Mouse (Mus musculus): Measurements from ENCODE around the gene Thap11. TPM values are rescaled to one million over a fixed set of nuclear protein-coding genes. Genes with fewer than 3 reads are reported as not detected.

The Thap11 gene
- total and polyA plus RNA-seq, 3 experiments: 21.3 to 42.6 (median 31.9) TPM

DNA sequence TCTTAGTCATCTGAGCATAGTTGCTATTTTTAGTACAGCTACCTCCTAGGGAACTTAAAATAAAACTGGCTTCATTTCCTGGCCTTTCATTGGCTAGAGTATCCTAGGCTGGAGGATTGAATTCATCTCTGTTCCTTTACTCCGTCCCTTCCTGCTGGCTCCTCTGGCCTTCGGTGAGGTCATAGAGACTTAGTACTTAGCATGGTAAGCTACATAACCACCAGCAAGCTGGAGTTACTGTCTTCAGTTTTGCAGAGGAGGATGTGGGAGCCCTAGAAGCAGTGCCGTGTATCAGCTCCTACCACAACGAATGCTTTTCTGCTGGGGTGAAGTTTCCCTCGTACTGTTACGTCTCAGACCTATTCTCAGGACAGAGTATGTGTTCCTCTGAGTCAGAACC is 19.4 kb downstream of the Thap11 start (continued):
- no peak for TF ChIP-seq GABPA (IDR thresholded peaks at IDR 0.05; ENCODE audit: insufficient replicate concordance, low read depth, low read length)
- TF ChIP-seq EP300 (IDR thresholded peaks at IDR 0.05; ENCODE audit: low read length): no peak

- Histone ChIP-seq H3K79me2 (replicated peaks; ENCODE audit: control insufficient read depth, extremely low read depth, insufficient read depth, poor library complexity, severe bottlenecking) (peaks cover 31% of the 10 kb centered on the region), H3K4me1 (ENCODE audit: control insufficient read depth in 1 of 2, insufficient read depth in 2 of 2) (peaks cover 3 to 19% of the 10 kb centered on the region in 2 experiments), H3K36me3 (replicated peaks in 1 of 2; ENCODE audit: control insufficient read depth in 1 of 2, insufficient read depth in 1 of 2, low read length in 1 of 2) (peaks cover 41 to 71% of the 10 kb centered on the region in 2 experiments), H3K4me3 (replicated peaks in 1 of 3; ENCODE audit: low read depth in 2 of 3, low read length in 2 of 3, poor library complexity in 1 of 3) (peak within 1 kb of the TSS; percentile 85 to 96 (median 93)), H3K27ac (ENCODE audit: insufficient read depth, low read depth) (no peak within 1 kb of the TSS), H3K4me2 (ENCODE audit: insufficient read depth, low read depth, poor library complexity, severe bottlenecking) (peak within 1 kb of the TSS; percentile 78), H3K9me3 (replicated peaks; ENCODE audit: low read length) (no peaks in the 10 kb centered on the region), H3K27me3 (replicated peaks) (no peaks in the 10 kb centered on the region), H3K9ac (ENCODE audit: insufficient read depth, low read depth) (peak within 1 kb of the TSS; percentile 88)
- no peak for TF ChIP-seq ZC3H11A (IDR thresholded peaks at IDR 0.05; ENCODE audit: low read depth, low read length)
- TF ChIP-seq PAX5 (IDR thresholded peaks at IDR 0.05; ENCODE audit: low read length): no peak
- peak; percentile 88 for TF ChIP-seq POLR2A (IDR thresholded peaks at IDR 0.05; ENCODE audit: low read depth, low read length)
- TF ChIP-seq POLR2AphosphoS2 (IDR thresholded peaks at IDR 0.05; ENCODE audit: low read depth, low read length): peak; percentile 98
- no peak for TF ChIP-seq CTCF (conservative IDR thresholded peaks at IDR 0.05 in 1 of 2, IDR thresholded peaks at IDR 0.05 in 1 of 2; ENCODE audit: low read depth in 2 of 2, low read length in 2 of 2)
- peak; percentile 95 for TF ChIP-seq HCFC1 (IDR thresholded peaks at IDR 0.05; ENCODE audit: low read depth, low read length)
- TF ChIP-seq ZNF384 (IDR thresholded peaks at IDR 0.05; ENCODE audit: low read depth, low read length): no peak
- TF ChIP-seq USF2 (conservative IDR thresholded peaks at IDR 0.05; ENCODE audit: low read depth, low read length): no peak
- no peak for TF ChIP-seq EP300 (IDR thresholded peaks at IDR 0.05; ENCODE audit: low read length)
- peak; percentile 68; the same call in 1 of the 2 replicates for TF ChIP-seq TBP (conservative IDR thresholded peaks at IDR 0.05; ENCODE audit: low read depth, low read length)
- TF ChIP-seq IRF4 (IDR thresholded peaks at IDR 0.05; ENCODE audit: low read depth, low read length): peak; percentile 67
- peak; percentile 46; the same call in 1 of the 2 replicates for TF ChIP-seq CHD2 (IDR thresholded peaks at IDR 0.05; ENCODE audit: low read length)
- TF ChIP-seq NELFE (IDR thresholded peaks at IDR 0.05; ENCODE audit: low read depth, low read length): peak; percentile 89
- peak; percentile 70 for TF ChIP-seq MXI1 (IDR thresholded peaks at IDR 0.05; ENCODE audit: low read depth, low read length)
- TF ChIP-seq UBTF (IDR thresholded peaks at IDR 0.05; ENCODE audit: low read depth, low read length): no peak
- TF ChIP-seq SIN3A (IDR thresholded peaks at IDR 0.05; ENCODE audit: low read length): peak; percentile 92
- TF ChIP-seq TCF12 (IDR thresholded peaks at IDR 0.05; ENCODE audit: low read depth, low read length): peak; percentile 86
- TF ChIP-seq ZMIZ1 (IDR thresholded peaks at IDR 0.05; ENCODE audit: low read depth, low read length): peak; percentile 94
- TF ChIP-seq RCOR1 (conservative IDR thresholded peaks at IDR 0.05; ENCODE audit: low read depth, low read length): no peak
- TF ChIP-seq ZKSCAN1 (IDR thresholded peaks at IDR 0.05; ENCODE audit: borderline replicate concordance, low read depth, low read length): no peak
- TF ChIP-seq MEF2A (IDR thresholded peaks at IDR 0.05; ENCODE audit: borderline replicate concordance, low read depth, low read length): peak; percentile 77
- no peak for TF ChIP-seq BHLHE40 (IDR thresholded peaks at IDR 0.05; ENCODE audit: low read depth, low read length)
- TF ChIP-seq RAD21 (IDR thresholded peaks at IDR 0.05; ENCODE audit: low read depth, low read length): no peak
- peak; percentile 81; the same call in 1 of the 2 replicates for TF ChIP-seq KAT2A (IDR thresholded peaks at IDR 0.05; ENCODE audit: insufficient replicate concordance, low read length)
- peak; percentile 64; the same call in 1 of the 2 replicates for TF ChIP-seq MAX (IDR thresholded peaks at IDR 0.05; ENCODE audit: low read length)
- no peak for TF ChIP-seq ETS1 (conservative IDR thresholded peaks at IDR 0.05; ENCODE audit: low read depth, low read length)
- TF ChIP-seq ELF1 (IDR thresholded peaks at IDR 0.05; ENCODE audit: low read depth, low read length): peak; percentile 83
- peak; percentile 71; the same call in 1 of the 2 replicates for TF ChIP-seq MAZ (IDR thresholded peaks at IDR 0.05; ENCODE audit: low read depth, low read length)
- 0 out of 2 replicates have a peak, but pooled peaks have one; percentile 29 for TF ChIP-seq NRF1 (IDR thresholded peaks at IDR 0.05; ENCODE audit: low read depth, low read length)
- TF ChIP-seq MAFK (IDR thresholded peaks at IDR 0.05; ENCODE audit: insufficient replicate concordance, low read length): no peak
- TF ChIP-seq SMC3 (IDR thresholded peaks at IDR 0.05; ENCODE audit: low read depth, low read length): peak; percentile 7
- TF ChIP-seq GABPA (IDR thresholded peaks at IDR 0.05; ENCODE audit: insufficient replicate concordance, low read depth, low read length): no peak; the same call in 1 of the 2 replicates
- no peak for TF ChIP-seq USF1 (IDR thresholded peaks at IDR 0.05; ENCODE audit: low read depth, low read length)
- in situ Hi-C loops (cut with MboI; ENCODE audit: low pct_ligation_motif_present, low pct_unique_long_range_greater_than_20kb, low sequenced_read_pairs): no loop called here
- dilution Hi-C loops (cut with MboI; ENCODE audit: extremely low pct_ligation_motif_present, extremely low pct_unique_long_range_greater_than_20kb, low sequenced_read_pairs): no loop called here
- peak; percentile 86 for DNase-seq (ENCODE audit: extremely low read depth)
Measured at GRCm38 (mm10) chr8:105880754-105881520, 26.0 kb downstream of the Thap11 start, which contains the start of gene Edc4. Edc4 (plus strand) TSS chr8:105880881.
